Mouse (Mus musculus): ENCODE measurements around the gene Mrgpra2b.
"Not testable (repeated sequence)": the region's sequence is repeated elsewhere in the genome, so short reads cannot be mapped to it uniquely, and the experiment has no call there.

The Mrgpra2b gene

DNA sequence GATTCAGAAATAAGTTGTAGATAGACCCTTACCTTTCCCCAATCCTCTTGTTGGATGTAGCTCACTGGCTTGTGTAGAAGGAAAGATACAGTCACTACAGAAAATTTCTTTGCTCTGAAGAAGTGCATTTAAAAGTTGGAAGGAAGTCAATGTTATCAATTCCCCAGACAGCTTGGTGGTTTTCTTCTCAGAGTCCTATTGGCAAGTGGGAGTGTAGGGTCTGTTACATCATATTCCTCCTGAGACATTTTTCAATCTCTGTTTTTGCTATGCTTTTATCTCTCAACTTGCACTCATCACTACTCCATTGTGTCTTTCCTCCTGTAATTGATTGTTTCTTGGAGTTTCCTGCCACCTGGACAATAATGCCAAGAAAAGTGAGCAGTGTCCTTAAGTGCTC is at the start of gene Mrgpra2b:
TSS of gene Mrgpra2b (minus strand) at position 101 of the 400 bp plus-strand sequence.
- DNase-seq (ENCODE audit: low read depth, low spot score), result no peak

DNA sequence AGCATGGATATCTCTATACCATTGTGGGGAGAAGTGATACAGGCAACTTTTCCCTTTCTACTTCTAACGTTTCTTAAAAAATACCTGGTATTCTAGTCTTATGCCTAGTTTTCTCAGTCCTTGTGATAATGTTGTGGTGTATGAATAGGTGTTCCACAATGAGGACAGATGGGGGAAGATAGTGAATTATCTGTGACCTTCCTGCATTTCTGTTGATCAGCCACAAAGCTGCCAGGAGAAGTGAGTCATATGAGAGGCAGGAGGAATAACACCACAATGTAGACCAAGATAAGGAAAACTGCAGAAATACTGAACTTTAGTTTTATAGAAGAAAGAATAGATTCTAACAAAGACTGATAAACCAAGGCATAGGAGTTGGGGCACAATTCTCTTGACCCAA is 12.3 kb downstream of the Mrgpra2b start:
- DNase-seq (ENCODE audit: low read depth, low spot score), result no peak

DNA sequence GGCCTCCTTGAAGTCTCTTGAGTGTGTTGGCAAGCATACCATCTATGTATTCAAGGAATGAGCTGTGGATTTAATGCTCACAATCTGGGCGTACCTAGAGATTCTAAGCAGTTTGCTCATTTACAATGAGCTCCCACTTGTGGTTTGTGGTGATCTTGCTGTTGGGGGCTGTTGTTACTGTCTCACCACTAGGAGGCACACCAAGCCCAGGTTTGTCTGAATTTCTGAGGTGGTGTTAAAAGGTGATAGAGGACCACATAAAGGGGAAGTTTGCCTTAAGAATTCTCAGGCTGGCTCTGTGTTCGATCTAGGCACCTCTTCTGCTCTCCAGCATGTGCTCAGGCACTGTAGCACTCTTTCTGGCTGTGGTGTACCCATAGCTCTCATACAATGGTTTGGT is 13.6 kb downstream of the Mrgpra2b start:
- DNase-seq (ENCODE audit: low read depth, low spot score), result no peak

DNA sequence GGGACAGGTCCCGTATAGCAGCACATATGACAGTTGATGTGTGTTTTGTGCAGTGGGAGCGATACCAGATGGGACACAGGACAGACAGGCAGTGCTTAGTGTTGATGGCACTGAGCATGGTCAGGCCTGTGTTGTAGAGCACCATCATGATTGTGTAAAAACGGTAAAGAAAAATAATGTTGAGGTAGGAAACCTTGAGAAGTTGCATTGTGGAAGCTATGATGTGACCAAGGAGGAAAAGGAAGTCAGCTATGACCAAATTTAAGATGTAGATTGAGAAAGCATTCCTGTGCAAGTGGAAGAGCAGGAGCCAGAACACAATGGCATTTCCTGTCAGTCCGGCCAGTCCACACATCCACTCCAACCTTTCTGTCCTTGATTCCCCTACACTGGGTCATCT is 25.7 kb downstream of the Mrgpra2b start:
- no peak for DNase-seq (ENCODE audit: low read depth, low spot score)

DNA sequence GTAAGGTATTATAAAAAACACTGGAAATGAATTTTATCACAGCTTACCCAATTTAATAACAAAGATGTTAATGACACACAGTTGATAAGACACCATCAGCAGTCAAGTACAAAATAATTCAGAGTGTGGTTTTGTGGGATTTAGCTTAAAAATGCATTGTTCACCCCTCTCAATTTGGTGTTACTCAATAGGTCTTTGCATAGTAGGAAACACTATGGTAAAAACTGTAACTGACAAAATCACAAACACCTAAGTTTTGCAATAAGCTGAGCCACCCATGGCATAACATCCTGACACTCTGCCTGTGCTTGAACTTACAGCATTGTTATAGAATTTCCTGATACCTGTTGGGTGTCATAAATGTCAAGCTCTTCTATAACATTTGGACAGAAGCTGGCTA is 37.4 kb downstream of the Mrgpra2b start:
- not testable (repeated sequence) for DNase-seq (ENCODE audit: low read depth, low spot score)

DNA sequence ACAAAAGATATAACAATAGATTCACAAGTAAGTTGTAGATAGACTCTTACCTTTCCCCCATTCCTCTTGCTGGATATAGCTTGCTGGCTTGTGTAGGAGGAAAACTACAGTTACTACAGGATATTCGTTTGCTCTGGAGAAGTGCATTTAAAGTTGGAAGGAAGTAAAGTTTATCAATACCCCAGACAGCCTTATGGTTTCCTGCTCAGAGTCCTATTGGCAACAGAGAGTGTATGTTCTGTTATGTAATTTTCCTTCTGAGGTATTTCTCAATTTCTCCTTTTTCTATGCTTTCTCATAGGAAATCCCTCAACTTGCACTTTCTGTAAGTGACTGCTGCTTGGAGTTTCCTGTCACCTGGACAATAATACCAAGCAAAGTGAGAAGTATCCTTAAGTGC is 39.2 kb downstream of the Mrgpra2b start:
- not testable (repeated sequence) for DNase-seq (ENCODE audit: low read depth, low spot score)

DNA sequence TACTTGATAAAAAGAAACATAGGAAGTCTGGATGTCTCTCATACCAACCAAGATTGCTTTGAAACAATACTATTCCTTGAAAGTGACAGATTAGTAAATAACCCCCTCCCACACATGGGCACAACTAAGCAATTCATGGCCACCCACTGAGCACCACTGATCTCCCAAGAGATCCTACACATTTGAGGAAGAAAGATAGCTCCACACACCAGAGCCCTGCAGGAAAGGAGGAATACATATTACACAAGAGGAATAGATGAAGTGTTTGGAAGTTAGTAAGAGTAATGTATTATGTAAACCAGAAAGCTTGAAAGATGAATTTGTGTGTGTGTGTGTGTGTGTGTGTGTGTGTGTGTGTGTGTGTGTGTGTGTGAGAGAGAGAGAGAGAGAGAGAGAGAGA is 45.5 kb downstream of the Mrgpra2b start:
- not testable (repeated sequence) for DNase-seq (ENCODE audit: low read depth, low spot score)

DNA sequence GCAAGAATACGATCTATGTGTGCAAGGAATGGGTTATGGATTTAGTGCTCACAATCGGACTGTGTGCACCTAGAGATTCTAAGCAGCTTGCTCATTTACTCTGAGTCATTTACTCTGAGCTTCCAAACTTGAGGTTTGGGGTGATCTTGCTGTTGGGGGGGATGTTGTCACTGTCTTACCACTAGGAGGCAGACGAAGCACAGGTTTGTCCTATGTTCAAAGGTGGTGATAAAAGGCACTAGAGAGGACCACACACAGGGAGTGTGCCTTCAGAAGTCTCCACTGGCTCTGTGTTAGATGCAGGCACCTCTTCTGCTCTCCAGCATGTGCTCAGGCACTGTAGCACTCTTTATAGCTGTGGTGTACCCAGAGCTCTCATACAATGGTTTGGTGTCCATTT is 54.8 kb downstream of the Mrgpra2b start:
- not testable (repeated sequence) for DNase-seq (ENCODE audit: low read depth, low spot score)

DNA sequence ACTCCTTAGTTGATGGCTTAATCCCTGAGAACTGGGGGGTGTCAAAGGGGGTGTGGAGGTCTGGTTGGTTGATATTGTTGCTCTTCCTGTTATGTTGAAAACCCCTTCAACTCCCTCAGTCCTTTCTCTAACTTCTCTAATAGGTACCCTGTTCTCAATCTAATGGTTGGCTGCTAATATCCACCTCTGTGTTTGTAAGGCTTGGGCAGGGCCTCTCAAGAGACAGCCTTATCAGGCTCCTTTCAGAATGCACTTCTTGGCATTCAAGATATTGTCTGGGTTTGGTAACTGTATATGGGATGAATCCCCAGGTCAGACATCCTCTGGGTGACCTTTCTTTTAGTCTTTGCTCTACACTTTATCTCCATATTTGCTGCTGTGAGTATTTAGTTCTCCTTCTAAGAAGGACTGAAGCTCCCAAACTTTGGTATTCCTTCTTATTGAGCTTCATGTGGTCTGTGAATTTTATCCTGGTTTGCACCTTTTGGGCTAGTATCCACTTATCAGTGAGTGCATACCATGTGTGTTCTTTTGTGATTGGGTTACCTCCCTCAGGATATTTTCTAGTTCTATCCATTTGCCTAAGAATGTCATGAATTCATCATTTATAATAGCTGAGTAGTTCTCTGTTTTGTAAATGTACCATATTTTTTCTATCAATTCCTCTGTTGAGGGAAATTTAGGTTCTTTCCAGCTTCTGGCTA is 63.2 kb downstream of the Mrgpra2b start:
- not testable (repeated sequence) for DNase-seq (ENCODE audit: low read depth, low spot score)

DNA sequence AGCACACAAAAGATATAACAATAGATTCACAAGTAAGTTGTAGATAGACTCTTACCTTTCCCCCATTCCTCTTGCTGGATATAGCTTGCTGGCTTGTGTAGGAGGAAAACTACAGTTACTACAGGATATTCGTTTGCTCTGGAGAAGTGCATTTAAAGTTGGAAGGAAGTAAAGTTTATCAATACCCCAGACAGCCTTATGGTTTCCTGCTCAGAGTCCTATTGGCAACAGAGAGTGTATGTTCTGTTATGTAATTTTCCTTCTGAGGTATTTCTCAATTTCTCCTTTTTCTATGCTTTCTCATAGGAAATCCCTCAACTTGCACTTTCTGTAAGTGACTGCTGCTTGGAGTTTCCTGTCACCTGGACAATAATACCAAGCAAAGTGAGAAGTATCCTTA is 76.6 kb downstream of the Mrgpra2b start, which contains the start of gene Mrgpra2a:
TSS of gene Mrgpra2a (minus strand) at position 125 of the 400 bp plus-strand sequence.
- not testable (repeated sequence) for DNase-seq (ENCODE audit: low read depth, low spot score)

DNA sequence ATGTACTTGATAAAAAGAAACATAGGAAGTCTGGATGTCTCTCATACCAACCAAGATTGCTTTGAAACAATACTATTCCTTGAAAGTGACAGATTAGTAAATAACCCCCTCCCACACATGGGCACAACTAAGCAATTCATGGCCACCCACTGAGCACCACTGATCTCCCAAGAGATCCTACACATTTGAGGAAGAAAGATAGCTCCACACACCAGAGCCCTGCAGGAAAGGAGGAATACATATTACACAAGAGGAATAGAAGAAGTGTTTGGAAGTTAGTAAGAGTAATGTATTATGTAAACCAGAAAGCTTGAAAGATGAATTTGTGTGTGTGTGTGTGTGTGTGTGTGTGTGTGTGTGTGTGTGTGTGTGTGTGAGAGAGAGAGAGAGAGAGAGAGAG is 82.9 kb downstream of the Mrgpra2b start:
- not testable (repeated sequence) for DNase-seq (ENCODE audit: low read depth, low spot score)

DNA sequence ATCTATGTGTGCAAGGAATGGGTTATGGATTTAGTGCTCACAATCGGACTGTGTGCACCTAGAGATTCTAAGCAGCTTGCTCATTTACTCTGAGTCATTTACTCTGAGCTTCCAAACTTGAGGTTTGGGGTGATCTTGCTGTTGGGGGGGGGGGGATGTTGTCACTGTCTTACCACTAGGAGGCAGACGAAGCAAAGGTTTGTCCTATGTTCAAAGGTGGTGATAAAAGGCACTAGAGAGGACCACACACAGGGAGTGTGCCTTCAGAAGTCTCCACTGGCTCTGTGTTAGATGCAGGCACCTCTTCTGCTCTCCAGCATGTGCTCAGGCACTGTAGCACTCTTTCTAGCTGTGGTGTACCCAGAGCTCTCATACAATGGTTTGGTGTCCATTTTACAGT is 92.2 kb downstream of the Mrgpra2b start:
- not testable (repeated sequence) for DNase-seq (ENCODE audit: low read depth, low spot score)

DNA sequence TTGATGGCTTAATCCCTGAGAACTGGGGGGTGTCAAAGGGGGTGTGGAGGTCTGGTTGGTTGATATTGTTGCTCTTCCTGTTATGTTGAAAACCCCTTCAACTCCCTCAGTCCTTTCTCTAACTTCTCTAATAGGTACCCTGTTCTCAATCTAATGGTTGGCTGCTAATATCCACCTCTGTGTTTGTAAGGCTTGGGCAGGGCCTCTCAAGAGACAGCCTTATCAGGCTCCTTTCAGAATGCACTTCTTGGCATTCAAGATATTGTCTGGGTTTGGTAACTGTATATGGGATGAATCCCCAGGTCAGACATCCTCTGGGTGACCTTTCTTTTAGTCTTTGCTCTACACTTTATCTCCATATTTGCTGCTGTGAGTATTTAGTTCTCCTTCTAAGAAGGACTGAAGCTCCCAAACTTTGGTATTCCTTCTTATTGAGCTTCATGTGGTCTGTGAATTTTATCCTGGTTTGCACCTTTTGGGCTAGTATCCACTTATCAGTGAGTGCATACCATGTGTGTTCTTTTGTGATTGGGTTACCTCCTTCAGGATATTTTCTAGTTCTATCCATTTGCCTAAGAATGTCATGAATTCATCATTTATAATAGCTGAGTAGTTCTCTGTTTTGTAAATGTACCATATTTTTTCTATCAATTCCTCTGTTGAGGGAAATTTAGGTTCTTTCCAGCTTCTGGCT is 100.7 kb downstream of the Mrgpra2b start:
- not testable (repeated sequence) for DNase-seq (ENCODE audit: low read depth, low spot score)
